Comparison of ENCODE assay signal across 8 mouse cellular contexts in genomic region chr16:33830512-33831105, GRCm38 (mm10). TPM values are rescaled to one million over a fixed set of nuclear protein-coding genes. Genes with fewer than 3 reads are reported as not detected.
DNase-seq lines count a peak whose midpoint lies in the region; ATAC-seq and TF ChIP-seq lines count a peak whose summit lies in the region.

No protein-coding gene starts in this region.

- peak; percentile 19 for DNase-seq in retina, postnatal 1 day
- DNase-seq in retina, embryonic 14.5 days (ENCODE audit: low spot score), result no peak
- no peak for DNase-seq in limb, embryonic 14.5 days (ENCODE audit: low spot score)
- no peak for DNase-seq in embryo, embryonic 11 days
- DNase-seq in kidney, adult 9 months, result no peak

- TF ChIP-seq POLR2A in limb, embryonic 14.5 days (IDR thresholded peaks at IDR 0.05; ENCODE audit: borderline replicate concordance, extremely low read depth, insufficient read depth, insufficient read length), result no peak

- H3K27ac ChIP-seq in forebrain, embryonic 13.5 days, result no peak overlapping the region
- H3K27ac ChIP-seq in limb, embryonic 14.5 days (replicated peaks; ENCODE audit: low read depth, low read length), result peak overlapping the region; percentile 87
- H3K27ac ChIP-seq in stomach, embryonic 14.5 days (ENCODE audit: low read length), result peak overlapping the region; percentile 91

- peak overlapping the region; percentile 73 for H3K9ac ChIP-seq in forebrain, embryonic 13.5 days
- peak overlapping the region; percentile 91 for H3K9ac ChIP-seq in limb, embryonic 14.5 days (ENCODE audit: low read depth, low read length, severe bottlenecking)
- peak overlapping the region; percentile 90 for H3K9ac ChIP-seq in stomach, embryonic 14.5 days (replicated peaks; ENCODE audit: low read depth, low read length)

- peaks cover 39% of the 10 kb centered on the region for H3K4me1 ChIP-seq in forebrain, embryonic 13.5 days
- H3K4me1 ChIP-seq in limb, embryonic 14.5 days (ENCODE audit: control insufficient read depth, insufficient read depth, low read length), result peaks cover 39% of the 10 kb centered on the region
- H3K4me1 ChIP-seq in stomach, embryonic 14.5 days (ENCODE audit: control insufficient read depth, insufficient read depth, low read length), result peaks cover 28% of the 10 kb centered on the region

- peaks cover 68% of the 10 kb centered on the region for H3K27me3 ChIP-seq in forebrain, embryonic 13.5 days
- H3K27me3 ChIP-seq in limb, embryonic 14.5 days (ENCODE audit: control insufficient read depth, insufficient read depth, low read length), result no peaks in the 10 kb centered on the region
- no peaks in the 10 kb centered on the region for H3K27me3 ChIP-seq in stomach, embryonic 14.5 days (ENCODE audit: control insufficient read depth, insufficient read depth, low read length)

- peak overlapping the region; percentile 75 for H3K4me3 ChIP-seq in forebrain, embryonic 13.5 days
- peak overlapping the region; percentile 86 for H3K4me3 ChIP-seq in limb, embryonic 14.5 days (replicated peaks; ENCODE audit: low read length)
- peak overlapping the region; percentile 92 for H3K4me3 ChIP-seq in stomach, embryonic 14.5 days (ENCODE audit: low read depth, low read length)

- H3K9me3 ChIP-seq in forebrain, embryonic 13.5 days (replicated peaks), result no peaks in the 10 kb centered on the region
- H3K9me3 ChIP-seq in limb, embryonic 14.5 days (ENCODE audit: control insufficient read depth, low read length), result no peaks in the 10 kb centered on the region
- no peaks in the 10 kb centered on the region for H3K9me3 ChIP-seq in stomach, embryonic 14.5 days (ENCODE audit: control insufficient read depth, low read depth, low read length)

- H3K4me2 ChIP-seq in forebrain, embryonic 13.5 days, result peak overlapping the region; percentile 100
- peak overlapping the region; percentile 61 for H3K4me2 ChIP-seq in limb, embryonic 14.5 days (replicated peaks; ENCODE audit: low read depth, low read length, severe bottlenecking)
- peak overlapping the region; percentile 85 for H3K4me2 ChIP-seq in stomach, embryonic 14.5 days (replicated peaks; ENCODE audit: low read depth, low read length)

- H3K36me3 ChIP-seq in forebrain, embryonic 13.5 days (ENCODE audit: poor library complexity, severe bottlenecking), result no peaks in the 10 kb centered on the region
- H3K36me3 ChIP-seq in limb, embryonic 14.5 days (ENCODE audit: control insufficient read depth, insufficient read depth, low read length), result no peaks in the 10 kb centered on the region
- H3K36me3 ChIP-seq in stomach, embryonic 14.5 days (ENCODE audit: control insufficient read depth, insufficient read depth, low read length), result no peaks in the 10 kb centered on the region

- ATAC-seq in forebrain, embryonic 13.5 days, result no peak
- ATAC-seq in limb, embryonic 14.5 days (ENCODE audit: low FRiP score, low read depth), result no peak
- ATAC-seq in stomach, embryonic 14.5 days (ENCODE audit: insufficient number of reproducible peaks, insufficient read depth, low FRiP score, low read depth), result no peak
- ATAC-seq in erythroid progenitor cell, adult 5-6 weeks (replicated peaks; ENCODE audit: low FRiP score, poor library complexity, severe bottlenecking), result no peak

- WGBS in forebrain, embryonic 13.5 days, result 3% methylated on average over 18 of the region's 18 CpGs
- 3% methylated on average over 18 of the region's 18 CpGs for WGBS in limb, embryonic 14.5 days
- 4% methylated on average over 18 of the region's 18 CpGs for WGBS in stomach, embryonic 14.5 days

RNA-seq across cellular contexts. Expression of gene Itgb5, which starts 1.1 kb away (rescaled TPM):
- 1.8 and 2.5 TPM in 2 replicates for polyA plus RNA-seq in forebrain, embryonic 13.5 days (2015; fragmentation: Nextera tagmentation; extraction: Ambion mirVana)
- polyA plus RNA-seq in limb, embryonic 14.5 days (2012; rRNA removed), result 117 and 123 TPM in 2 replicates
- 107 and 108 TPM in 2 replicates for polyA plus RNA-seq in limb, embryonic 14.5 days (2014; fragmentation: Nextera tagmentation; extraction: Ambion mirVana)
- 32.5 and 37.2 TPM in 2 replicates for polyA plus RNA-seq in stomach, embryonic 14.5 days (2014; fragmentation: Nextera tagmentation; extraction: Ambion mirVana)
- total RNA-seq in erythroid progenitor cell, adult 5-6 weeks (2015; ENCODE audit: low replicate concordance), result 6.1 and 13.8 TPM in 2 replicates
- 8.9 and 9.2 TPM in 2 replicates for total RNA-seq in erythroid progenitor cell, adult 5-6 weeks (2017; ENCODE audit: low replicate concordance)

RNA-seq across cellular contexts. Expression of gene Muc13, which starts 36.8 kb away (rescaled TPM):
- 0.08 TPM in 1 of 2 replicates, not detected in the other for polyA plus RNA-seq in forebrain, embryonic 13.5 days (2015; fragmentation: Nextera tagmentation; extraction: Ambion mirVana)
- polyA plus RNA-seq in limb, embryonic 14.5 days (2012; rRNA removed), result 0.25 and 0.37 TPM in 2 replicates
- 0.07 and 0.12 TPM in 2 replicates for polyA plus RNA-seq in limb, embryonic 14.5 days (2014; fragmentation: Nextera tagmentation; extraction: Ambion mirVana)
- polyA plus RNA-seq in stomach, embryonic 14.5 days (2014; fragmentation: Nextera tagmentation; extraction: Ambion mirVana), result 0.56 and 0.69 TPM in 2 replicates
- total RNA-seq in erythroid progenitor cell, adult 5-6 weeks (2015; ENCODE audit: low replicate concordance), result 1.8 and 6.3 TPM in 2 replicates
- total RNA-seq in erythroid progenitor cell, adult 5-6 weeks (2017; ENCODE audit: low replicate concordance), result 0.51 and 1.2 TPM in 2 replicates
